Mouse (Mus musculus) effector memory CD4-positive, alpha-beta T cell, adult 5 months (primary cell): Measurements from ENCODE around the gene Impg2. TPM values are rescaled to one million over a fixed set of nuclear protein-coding genes. Genes with fewer than 3 reads are reported as not detected.

Experiments used
- polyA plus RNA-seq: library from polyadenylated mRNA; unstranded; fragments of 100-300 nt; shearing (Covaris generic); gene quantifications from one replicate; pipeline ENCODE4 v1.2.1, GENCODE M21; 2017

The Impg2 gene
- 0.17 TPM for polyA plus RNA-seq

GRCm38 (mm10) chr16:56204051-56204450, at the start of gene Impg2:
Impg2 (plus strand) TSS chr16:56204313.

Other genes starting within 250 kb of the Impg2 start
- gene Rpl24, start 238.0 kb upstream of the Impg2 start, polyA plus RNA-seq: 560 TPM
- 93.0 TPM for gene Zbtb11, start 230.4 kb upstream of the Impg2 start, polyA plus RNA-seq
- gene Pcnp, start 174.6 kb upstream of the Impg2 start, polyA plus RNA-seq: 109 TPM
- 24.3 TPM for gene Trmt10c, start 166.5 kb upstream of the Impg2 start, polyA plus RNA-seq
- 35.5 TPM for gene Senp7, start 156.0 kb upstream of the Impg2 start, polyA plus RNA-seq